9 mouse cellular contexts compared by ENCODE assay signal in genomic region chr11:111843728-111844258, GRCm38 (mm10).
DNase-seq lines count a peak whose midpoint lies in the region; ATAC-seq lines count a peak whose summit lies in the region.
"Had no signal": no experiment of that assay in that cellular context is flagged by ENCODE, and none has a peak within 500 bp of the region (broad histone marks: within the 10 kb centered on the region; RNA-seq: fewer than 3 reads in every experiment).

No protein-coding gene starts in this region.

- no peak for ATAC-seq in neural tube, embryonic 15.5 days (ENCODE audit: low FRiP score)
- 0 out of 2 replicates have a peak, but pooled peaks have one; percentile 52 for ATAC-seq in embryonic facial prominence, embryonic 11.5 days (replicated peaks; ENCODE audit: insufficient number of reproducible peaks, low FRiP score, low TSS enrichment, low read depth)
- peak; percentile 83 for ATAC-seq in midbrain, embryonic 11.5 days (ENCODE audit: low FRiP score)
- ATAC-seq in activated CD4-positive, CD25-positive, alpha-beta regulatory T cell, adult 4 months = no peak
- ATAC-seq: liver, postnatal 0 days had no signal

- H3K4me1 ChIP-seq in neural tube, embryonic 15.5 days = peaks cover 18% of the 10 kb centered on the region
- no peaks in the 10 kb centered on the region for H3K4me1 ChIP-seq in embryonic facial prominence, embryonic 11.5 days (ENCODE audit: control insufficient read depth, insufficient read depth, low read length)
- peaks cover 9% of the 10 kb centered on the region; the same call in 1 of the 2 replicates for H3K4me1 ChIP-seq in midbrain, embryonic 11.5 days (ENCODE audit: control insufficient read depth, insufficient read depth, low read length)

- WGBS in neural tube, embryonic 15.5 days = 13% methylated on average over 4 of the region's 4 CpGs
- 22% methylated on average over 4 of the region's 4 CpGs for WGBS in embryonic facial prominence, embryonic 11.5 days
- 7% methylated on average over 4 of the region's 4 CpGs for WGBS in midbrain, embryonic 11.5 days

- peak; percentile 29 for DNase-seq in neural tube, embryonic 10.5 days (ENCODE audit: extremely low spot score, low spot score)
- DNase-seq in embryonic facial prominence, embryonic 11.5 days (ENCODE audit: low spot score) = peak; percentile 16
- no peak for DNase-seq in midbrain, embryonic 11.5 days (ENCODE audit: low spot score, missing footprints)
- no peak for DNase-seq in right cerebral cortex, adult 2 months (ENCODE audit: low spot score in 2 of 2)
- DNase-seq in spleen, adult 12 weeks (ENCODE audit: low spot score) = no peak
- DNase-seq: kidney, adult 9 months; liver, postnatal 0 days had no signal

- no peaks in the 10 kb centered on the region for H3K36me3 ChIP-seq in neural tube, embryonic 15.5 days
- H3K36me3 ChIP-seq in embryonic facial prominence, embryonic 11.5 days (replicated peaks; ENCODE audit: control insufficient read depth, insufficient read depth, low read depth, low read length) = no peaks in the 10 kb centered on the region
- no peaks in the 10 kb centered on the region for H3K36me3 ChIP-seq in midbrain, embryonic 11.5 days (ENCODE audit: control insufficient read depth, insufficient read depth, low read length)

- no peaks in the 10 kb centered on the region for H3K9me3 ChIP-seq in neural tube, embryonic 15.5 days (replicated peaks)
- H3K9me3 ChIP-seq in embryonic facial prominence, embryonic 11.5 days (replicated peaks; ENCODE audit: control insufficient read depth, low read length) = no peaks in the 10 kb centered on the region
- H3K9me3 ChIP-seq in midbrain, embryonic 11.5 days (ENCODE audit: control insufficient read depth, low read length) = no peaks in the 10 kb centered on the region

- no peak overlapping the region for H3K4me3 ChIP-seq in neural tube, embryonic 15.5 days (replicated peaks)
- no peak overlapping the region for H3K4me3 ChIP-seq in embryonic facial prominence, embryonic 11.5 days (ENCODE audit: low read depth, low read length)
- no peak overlapping the region for H3K4me3 ChIP-seq in midbrain, embryonic 11.5 days (ENCODE audit: low read depth, low read length)

- H3K27ac ChIP-seq in neural tube, embryonic 15.5 days (replicated peaks) = no peak overlapping the region
- no peak overlapping the region for H3K27ac ChIP-seq in embryonic facial prominence, embryonic 11.5 days (replicated peaks; ENCODE audit: low read depth, low read length)
- no peak overlapping the region for H3K27ac ChIP-seq in midbrain, embryonic 11.5 days (ENCODE audit: low read depth, low read length)

- no peak overlapping the region for H3K4me2 ChIP-seq in neural tube, embryonic 15.5 days
- H3K4me2 ChIP-seq in embryonic facial prominence, embryonic 11.5 days (ENCODE audit: low read depth, low read length) = no peak overlapping the region
- H3K4me2 ChIP-seq in midbrain, embryonic 11.5 days = no peak overlapping the region

- H3K27me3 ChIP-seq in neural tube, embryonic 15.5 days (replicated peaks) = peaks cover 9% of the 10 kb centered on the region
- H3K27me3 ChIP-seq in embryonic facial prominence, embryonic 11.5 days (ENCODE audit: control insufficient read depth, insufficient read depth, low read length) = no peaks in the 10 kb centered on the region
- H3K27me3 ChIP-seq in midbrain, embryonic 11.5 days (ENCODE audit: control insufficient read depth, insufficient read depth, low read length) = peaks cover 14% of the 10 kb centered on the region

- H3K9ac ChIP-seq in neural tube, embryonic 15.5 days (replicated peaks) = no peak overlapping the region
- H3K9ac ChIP-seq in embryonic facial prominence, embryonic 11.5 days (replicated peaks; ENCODE audit: low read length) = no peak overlapping the region
- no peak overlapping the region for H3K9ac ChIP-seq in midbrain, embryonic 11.5 days (ENCODE audit: low read length)
- H3K9ac ChIP-seq: liver, postnatal 0 days had no signal

Comparison
In these comparisons a context has a peak if more than half of its experiments do, and no peak if none do; other contexts are left out.
1. DNase-seq: peak in neural tube, embryonic 10.5 days (single experiment) and embryonic facial prominence, embryonic 11.5 days (single experiment); none in midbrain, embryonic 11.5 days (single experiment), right cerebral cortex, adult 2 months (0 of 2) and spleen, adult 12 weeks (single experiment).
2. ATAC-seq: peak in embryonic facial prominence, embryonic 11.5 days (single experiment) and midbrain, embryonic 11.5 days (single experiment); none in neural tube, embryonic 15.5 days (single experiment) and activated CD4-positive, CD25-positive, alpha-beta regulatory T cell, adult 4 months (single experiment).